Comparison of ENCODE assay signal across 11 mouse cellular contexts in the genomic region with DNA sequence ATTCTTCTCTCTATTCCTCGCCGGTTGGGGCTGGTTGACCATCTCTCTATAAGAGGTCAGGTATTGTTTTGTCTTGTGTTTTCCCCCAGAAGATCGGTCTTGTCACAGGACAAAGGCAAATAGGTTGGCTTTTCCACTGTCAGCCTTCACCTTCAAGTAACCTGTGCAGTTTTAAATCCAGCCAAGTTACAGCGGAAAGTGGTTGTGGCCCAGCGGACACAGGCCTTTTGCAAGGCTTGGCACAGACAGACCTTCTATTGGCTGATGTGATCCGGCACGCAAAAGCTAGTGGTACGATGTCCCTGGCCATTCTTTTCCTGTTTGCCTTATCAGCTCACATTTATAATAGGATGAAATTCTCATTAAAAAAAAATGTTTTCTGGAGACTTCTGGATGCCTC. TPM values are rescaled to one million over a fixed set of nuclear protein-coding genes. Genes with fewer than 3 reads are reported as not detected.
DNase-seq lines count a peak whose midpoint lies in the region; ATAC-seq and TF ChIP-seq lines count a peak whose summit lies in the region.
"Had no signal": no experiment of that assay in that cellular context is flagged by ENCODE, and none has a peak within 500 bp of the region (broad histone marks: within the 10 kb centered on the region; RNA-seq: fewer than 3 reads in every experiment).

No protein-coding gene starts in this region.

- peaks cover 71% of the 10 kb centered on the region for H3K4me1 ChIP-seq in hindbrain, embryonic 10.5 days (replicated peaks)
- H3K4me1 ChIP-seq in hindbrain, embryonic 16.5 days (ENCODE audit: control insufficient read depth, insufficient read depth, low read depth, low read length): peaks cover 21% of the 10 kb centered on the region
- peaks cover 24% of the 10 kb centered on the region; the same call in 1 of the 2 replicates for H3K4me1 ChIP-seq in lung, postnatal 0 days (ENCODE audit: insufficient read depth, low read depth, low read length)
- H3K4me1 ChIP-seq in stomach, embryonic 15.5 days: peaks cover 37% of the 10 kb centered on the region

- H3K4me3 ChIP-seq in hindbrain, embryonic 10.5 days: peak overlapping the region; percentile 83; the same call in 1 of the 2 replicates
- no peak overlapping the region for H3K4me3 ChIP-seq in hindbrain, embryonic 16.5 days (ENCODE audit: low read length)
- no peak overlapping the region for H3K4me3 ChIP-seq in lung, postnatal 0 days (ENCODE audit: low read depth, low read length)
- H3K4me3 ChIP-seq in stomach, embryonic 15.5 days (replicated peaks): no peak overlapping the region
- H3K4me3 ChIP-seq: embryonic facial prominence, embryonic 12.5 days; midbrain, embryonic 13.5 days had no signal

- no peaks in the 10 kb centered on the region for H3K27me3 ChIP-seq in hindbrain, embryonic 10.5 days (ENCODE audit: insufficient read depth, poor library complexity, severe bottlenecking)
- no peaks in the 10 kb centered on the region for H3K27me3 ChIP-seq in hindbrain, embryonic 16.5 days (replicated peaks; ENCODE audit: control insufficient read depth, insufficient read depth, low read length)
- H3K27me3 ChIP-seq in lung, postnatal 0 days (replicated peaks; ENCODE audit: insufficient read depth, low read length): no peaks in the 10 kb centered on the region
- H3K27me3 ChIP-seq in stomach, embryonic 15.5 days (replicated peaks): no peaks in the 10 kb centered on the region
- H3K27me3 ChIP-seq: embryonic facial prominence, embryonic 12.5 days; midbrain, embryonic 13.5 days had no signal

- peaks cover 5% of the 10 kb centered on the region; the same call in 1 of the 2 replicates for H3K36me3 ChIP-seq in hindbrain, embryonic 10.5 days
- no peaks in the 10 kb centered on the region for H3K36me3 ChIP-seq in hindbrain, embryonic 16.5 days (ENCODE audit: control insufficient read depth, insufficient read depth, low read length)
- no peaks in the 10 kb centered on the region for H3K36me3 ChIP-seq in lung, postnatal 0 days (ENCODE audit: insufficient read depth, low read length)
- no peaks in the 10 kb centered on the region for H3K36me3 ChIP-seq in stomach, embryonic 15.5 days
- H3K36me3 ChIP-seq: embryonic facial prominence, embryonic 12.5 days; midbrain, embryonic 13.5 days had no signal

- DNase-seq in hindbrain, embryonic 10.5 days (ENCODE audit: low spot score): no peak
- DNase-seq in lung, postnatal 0 days (ENCODE audit: low spot score): no peak
- DNase-seq in lung, postnatal 10 days: no peak
- peak; percentile 20 to 53 for DNase-seq in kidney, postnatal 25 days
- DNase-seq in testis, postnatal 14 days (ENCODE audit: low spot score): no peak
- DNase-seq: cerebellum, adult 2 months had no signal

- H3K27ac ChIP-seq in hindbrain, embryonic 10.5 days: no peak overlapping the region
- H3K27ac ChIP-seq in hindbrain, embryonic 16.5 days (ENCODE audit: low read depth, low read length): no peak overlapping the region
- no peak overlapping the region for H3K27ac ChIP-seq in lung, postnatal 0 days (ENCODE audit: low read length)
- H3K27ac ChIP-seq in stomach, embryonic 15.5 days: no peak overlapping the region
- H3K27ac ChIP-seq: embryonic facial prominence, embryonic 12.5 days; midbrain, embryonic 13.5 days had no signal

- no peak overlapping the region for H3K9ac ChIP-seq in hindbrain, embryonic 16.5 days (ENCODE audit: low read depth, low read length)
- no peak overlapping the region for H3K9ac ChIP-seq in lung, postnatal 0 days (replicated peaks; ENCODE audit: low read depth)
- H3K9ac ChIP-seq in stomach, embryonic 15.5 days: no peak overlapping the region
- H3K9ac ChIP-seq: embryonic facial prominence, embryonic 12.5 days had no signal

- ATAC-seq in hindbrain, embryonic 16.5 days: no peak
- no peak for ATAC-seq in lung, postnatal 0 days
- ATAC-seq in stomach, embryonic 15.5 days (ENCODE audit: insufficient read depth, low FRiP score, low read depth): no peak
- ATAC-seq in activated CD4-positive, CD25-positive, alpha-beta regulatory T cell, adult 4 months: no peak
- ATAC-seq: midbrain, embryonic 13.5 days had no signal

- no peak for TF ChIP-seq EP300 in lung, postnatal 0 days (IDR thresholded peaks at IDR 0.05)

- TF ChIP-seq CTCF in lung, postnatal 0 days (IDR thresholded peaks at IDR 0.05): no peak

- H3K9me3 ChIP-seq in hindbrain, embryonic 10.5 days: no peaks in the 10 kb centered on the region
- H3K9me3 ChIP-seq in hindbrain, embryonic 16.5 days (ENCODE audit: control insufficient read depth, low read length): no peaks in the 10 kb centered on the region
- H3K9me3 ChIP-seq in lung, postnatal 0 days (ENCODE audit: low read length): no peaks in the 10 kb centered on the region
- H3K9me3 ChIP-seq in stomach, embryonic 15.5 days: no peaks in the 10 kb centered on the region
- H3K9me3 ChIP-seq: embryonic facial prominence, embryonic 12.5 days; midbrain, embryonic 13.5 days had no signal

- no peak overlapping the region for H3K4me2 ChIP-seq in hindbrain, embryonic 16.5 days (ENCODE audit: low read length)
- peak overlapping the region; percentile 82; the same call in 1 of the 2 replicates for H3K4me2 ChIP-seq in lung, postnatal 0 days (replicated peaks; ENCODE audit: low read depth, low read length)
- 0 out of 2 replicates have a peak overlapping the region, but pooled peaks have one; percentile 66 for H3K4me2 ChIP-seq in stomach, embryonic 15.5 days

- 71% methylated on average over 8 of the region's 8 CpGs for WGBS in hindbrain, embryonic 10.5 days
- WGBS in hindbrain, embryonic 16.5 days: 75% methylated on average over 8 of the region's 8 CpGs
- 59% methylated on average over 8 of the region's 8 CpGs for WGBS in lung, postnatal 0 days
- WGBS in stomach, embryonic 15.5 days: 60% methylated on average over 8 of the region's 8 CpGs

RNA-seq across cellular contexts. Expression of a gene that starts 3.9 kb away (rescaled TPM):
- polyA plus RNA-seq in hindbrain, embryonic 10.5 days (2016; fragmentation: Nextera tagmentation; extraction: Ambion mirVana): 12.1 and 14.6 TPM in 2 replicates
- polyA plus RNA-seq in hindbrain, embryonic 16.5 days (2015; fragmentation: Nextera tagmentation; extraction: Ambion mirVana): 3.4 and 5.4 TPM in 2 replicates
- polyA plus RNA-seq in lung, postnatal 0 days (2015; fragmentation: Nextera tagmentation; extraction: Ambion mirVana): 5.5 and 6.2 TPM in 2 replicates
- 13.6 and 13.8 TPM in 2 replicates for polyA plus RNA-seq in stomach, embryonic 15.5 days (2015; fragmentation: Nextera tagmentation; extraction: Ambion mirVana)
- 1 to 10 TPM; 9.0 to 10.0 TPM for polyA plus RNA-seq in activated CD4-positive, CD25-positive, alpha-beta regulatory T cell, adult 4 months (2017; shearing (Covaris generic))

Comparison
In these comparisons a context has a peak if more than half of its experiments do, and no peak if none do; other contexts are left out.
1. DNase-seq: peak in kidney, postnatal 25 days (2 of 2); none in hindbrain, embryonic 10.5 days (single experiment), lung, postnatal 0 days (single experiment), lung, postnatal 10 days (single experiment) and testis, postnatal 14 days (single experiment).